Mouse (Mus musculus) erythroblast, embryonic 14.5 days (primary cell): ENCODE data around the gene Acot13.

Source experiments
- GATA1 ChIP-seq: IDR thresholded peaks from 2 replicates; pipeline ENCODE4 v1.6.1; 2012; ENCODE audit warnings: low read length, inconsistent platforms, mixed read lengths
- TAL1 ChIP-seq: IDR thresholded peaks from 3 replicates; pipeline ENCODE4 v1.6.1; 2012; ENCODE audit warnings: low read length, inconsistent platforms, mixed read lengths

DNA sequence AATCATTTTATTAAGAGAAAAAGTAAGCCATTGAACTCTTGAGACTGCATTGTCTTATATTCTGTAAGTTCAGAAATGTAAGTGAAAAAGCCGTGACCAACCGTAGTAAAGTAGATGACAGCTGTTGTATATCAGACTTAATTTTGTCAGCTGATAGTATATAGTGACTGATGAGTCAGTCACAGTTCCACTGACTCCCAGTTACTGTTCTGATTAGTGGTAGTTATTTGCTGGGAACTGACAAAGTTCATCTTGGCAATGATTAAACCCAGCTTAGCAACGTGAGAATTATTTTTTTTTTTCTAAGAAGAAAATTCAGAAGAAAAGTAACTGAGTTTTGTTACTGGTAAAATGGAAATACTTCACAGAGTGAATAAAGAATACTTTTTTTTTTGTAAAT is 10.4 kb upstream of the Acot13 start:
- TF ChIP-seq GATA1, result no peak
- TF ChIP-seq TAL1, result no peak
